Mouse (Mus musculus) spleen, adult 2 months (tissue): Measurements from ENCODE around the gene P4ha3. TPM values are rescaled to one million over a fixed set of nuclear protein-coding genes. Genes with fewer than 3 reads are reported as not detected.

Source experiments
- DNase-seq, 2 experiments: peaks; one replicate each; pipeline versions ENCODE4 v3.0.0 to v3.0.0-alpha.2; 2012 to 2021; ENCODE audit warnings: low spot score in 2 of 2, low read depth in 1 of 2
- H3K27ac ChIP-seq: fragments of 200-500 bp; 2 replicates; pipeline ENCODE4 v1.5.1; 2012; ENCODE audit warnings: low read length, inconsistent platforms; ENCODE audit not compliant: insufficient read depth
- H3K27me3 ChIP-seq: fragments of 200-500 bp; 2 replicates; pipeline ENCODE4 v1.6.1; 2012; ENCODE audit warnings: mild to moderate bottlenecking, moderate library complexity, low read length, inconsistent platforms; ENCODE audit not compliant: control insufficient read depth, insufficient read depth
- H3K36me3 ChIP-seq: fragments of 200-500 bp; 2 replicates; pipeline ENCODE4 v1.6.1; 2012; ENCODE audit warnings: mild to moderate bottlenecking, low read length, inconsistent platforms; ENCODE audit not compliant: control insufficient read depth, insufficient read depth
- H3K4me1 ChIP-seq: fragments of 200-500 bp; 2 replicates; pipeline ENCODE4 v1.6.1; 2011; ENCODE audit warnings: inconsistent platforms; ENCODE audit not compliant: control insufficient read depth, insufficient read depth, insufficient read length
- H3K4me3 ChIP-seq: fragments of 200-500 bp; 2 replicates; pipeline ENCODE4 v1.5.1; 2011; ENCODE audit warnings: mild to moderate bottlenecking, inconsistent platforms; ENCODE audit not compliant: insufficient read depth, insufficient read length; ENCODE audit errors: extremely low read depth
- CTCF ChIP-seq: fragments of 200-500 bp; IDR thresholded peaks from 2 replicates; pipeline ENCODE4 v1.5.1; 2011; ENCODE audit warnings: mild to moderate bottlenecking, inconsistent platforms; ENCODE audit not compliant: insufficient read depth, insufficient read length, insufficient replicate concordance; ENCODE audit errors: extremely low read depth
- POLR2A ChIP-seq: fragments of 200-500 bp; IDR thresholded peaks from 2 replicates; pipeline ENCODE4 v1.6.1; 2011; ENCODE audit warnings: low read depth, low read length, inconsistent platforms
- WGBS: fragments of 180-500 bp; shearing (Covaris S2); methylation state at CpG from one replicate; pipeline ENCODE4 v1.1.7; 2018; 5-methylcytosine and 5-hydroxymethylcytosine counted together
- polyA plus RNA-seq: library from polyadenylated mRNA; depleted of rRNA; stranded (reverse); fragments of >200 nt; gene quantifications from 2 replicates; pipeline ENCODE4 v1.2.3, GENCODE M21; 2012

P4ha3 gene
- polyA plus RNA-seq, 1 experiment = 0.55 TPM

DNA sequence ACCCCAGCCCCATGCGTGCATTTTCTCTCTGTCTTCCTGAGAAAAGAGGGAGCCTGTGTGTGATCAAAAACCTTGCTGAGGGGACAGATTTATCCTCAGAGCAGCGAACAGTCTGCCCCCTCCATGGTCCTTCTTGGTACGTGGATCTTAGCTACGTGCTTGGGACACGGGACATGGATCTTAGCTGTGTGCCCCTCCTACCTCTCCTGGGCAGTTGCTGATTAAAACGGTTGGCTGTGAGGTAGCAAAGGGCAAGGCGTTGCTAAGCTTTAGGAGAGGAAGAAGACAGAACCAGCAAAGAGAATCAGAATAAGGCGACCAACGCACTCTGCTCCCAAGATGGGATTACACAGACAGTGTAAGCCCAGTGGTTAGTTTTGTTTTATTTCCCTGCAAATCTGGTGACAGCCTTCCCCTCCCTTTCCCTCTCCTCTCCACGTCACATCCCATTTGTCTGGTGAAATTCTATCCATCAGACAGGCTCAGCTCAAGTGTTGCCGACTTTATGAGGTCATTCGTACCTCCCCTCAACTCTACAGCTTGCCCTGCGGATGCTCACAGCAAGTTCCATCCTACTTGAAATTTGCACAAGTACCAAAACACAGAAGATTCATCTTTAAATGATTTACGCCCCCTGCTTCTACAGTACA is 13.7 kb downstream of the P4ha3 start:
- WGBS = 84% methylated on average over 14 of the region's 14 CpGs
- Histone ChIP-seq H3K4me3 (no peak overlapping the region), H3K36me3 (no peaks in the 10 kb centered on the region), H3K27me3 (0 out of 2 replicates have a peak, but pooled peaks cover 1% of the 10 kb centered on the region), H3K4me1 (no peaks in the 10 kb centered on the region), H3K27ac (no peak overlapping the region)
- no peak for DNase-seq
- TF ChIP-seq POLR2A = no peak
- TF ChIP-seq CTCF = no peak

DNA sequence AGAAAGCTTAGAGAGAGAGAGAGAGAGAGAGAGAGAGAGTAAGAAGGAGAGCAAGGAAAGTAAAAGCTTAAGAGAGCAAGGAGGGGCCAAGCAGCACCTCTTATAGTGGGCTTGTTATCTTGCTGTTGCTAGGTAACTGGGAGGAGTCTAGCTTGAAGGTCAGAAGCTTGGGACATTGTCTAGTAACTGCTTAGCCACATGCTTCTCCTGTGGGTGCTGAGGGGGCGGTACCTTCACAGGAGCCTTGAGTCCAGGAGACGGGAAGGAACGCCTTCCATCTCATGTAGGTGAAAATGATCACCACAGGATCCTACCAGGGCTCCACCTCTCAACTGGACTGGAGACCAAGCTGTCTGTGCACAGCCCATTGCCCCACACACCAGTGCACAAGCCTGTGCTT is 16.1 kb downstream of the P4ha3 start:
- TF ChIP-seq POLR2A (no peak), CTCF (no peak)
- H3K4me1 ChIP-seq = no peaks in the 10 kb centered on the region
- H3K27me3 ChIP-seq = no peaks in the 10 kb centered on the region
- DNase-seq = no peak
- no peaks in the 10 kb centered on the region for H3K36me3 ChIP-seq
- 77% methylated on average over 3 of the region's 3 CpGs for WGBS
- H3K27ac ChIP-seq = no peak overlapping the region
- no peak overlapping the region for H3K4me3 ChIP-seq

DNA sequence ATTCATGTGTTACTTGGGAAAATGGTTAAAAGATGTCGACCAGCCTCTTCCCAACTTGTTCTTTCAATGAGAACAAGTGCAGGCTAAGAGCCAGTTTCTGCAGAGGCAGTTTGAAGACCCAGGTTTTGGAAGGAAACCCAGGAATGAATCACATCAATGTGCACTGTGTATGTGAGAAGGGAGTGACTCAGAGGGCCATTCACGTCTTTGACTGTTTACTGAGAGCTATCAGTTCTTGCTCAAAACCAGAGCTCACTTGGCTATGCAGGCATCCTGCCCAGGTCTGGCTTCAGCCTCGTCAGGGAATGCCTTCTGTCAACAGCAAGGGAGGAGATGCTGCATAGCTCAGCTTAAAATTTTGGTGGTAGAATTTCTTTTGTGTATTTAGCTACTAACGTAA is 17.0 kb downstream of the P4ha3 start:
- no peak for TF ChIP-seq POLR2A
- no peak for TF ChIP-seq CTCF
- Histone ChIP-seq H3K4me3 (no peak overlapping the region), H3K4me1 (no peaks in the 10 kb centered on the region), H3K36me3 (no peaks in the 10 kb centered on the region), H3K27ac (no peak overlapping the region), H3K27me3 (no peaks in the 10 kb centered on the region)
- no peak for DNase-seq
- WGBS = 84% methylated on average over 4 of the region's 4 CpGs

DNA sequence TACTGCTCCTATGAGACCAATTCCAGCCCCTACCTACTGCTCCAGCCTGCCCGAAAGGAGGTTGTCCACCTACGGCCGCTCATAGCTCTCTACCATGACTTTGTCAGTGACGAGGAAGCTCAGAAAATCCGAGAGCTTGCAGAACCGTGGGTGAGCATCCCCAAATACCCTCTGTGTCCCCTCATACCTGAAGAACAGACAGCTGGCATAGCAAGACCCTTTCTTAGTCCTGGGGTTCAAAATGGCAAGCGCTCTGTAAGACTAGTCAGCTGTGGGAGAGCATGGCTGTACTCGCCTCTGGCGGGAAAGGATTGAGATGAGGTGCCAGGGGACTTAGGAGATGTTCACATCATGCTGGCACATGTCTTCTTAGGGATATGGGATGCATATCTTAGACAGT is 20.6 kb downstream of the P4ha3 start:
- 87% methylated on average over 9 of the region's 9 CpGs for WGBS
- H3K4me3 ChIP-seq = no peak overlapping the region
- H3K4me1 ChIP-seq = no peaks in the 10 kb centered on the region
- no peaks in the 10 kb centered on the region for H3K36me3 ChIP-seq
- DNase-seq = no peak
- no peak overlapping the region for H3K27ac ChIP-seq
- TF ChIP-seq POLR2A (no peak), CTCF (no peak)
- no peaks in the 10 kb centered on the region for H3K27me3 ChIP-seq

DNA sequence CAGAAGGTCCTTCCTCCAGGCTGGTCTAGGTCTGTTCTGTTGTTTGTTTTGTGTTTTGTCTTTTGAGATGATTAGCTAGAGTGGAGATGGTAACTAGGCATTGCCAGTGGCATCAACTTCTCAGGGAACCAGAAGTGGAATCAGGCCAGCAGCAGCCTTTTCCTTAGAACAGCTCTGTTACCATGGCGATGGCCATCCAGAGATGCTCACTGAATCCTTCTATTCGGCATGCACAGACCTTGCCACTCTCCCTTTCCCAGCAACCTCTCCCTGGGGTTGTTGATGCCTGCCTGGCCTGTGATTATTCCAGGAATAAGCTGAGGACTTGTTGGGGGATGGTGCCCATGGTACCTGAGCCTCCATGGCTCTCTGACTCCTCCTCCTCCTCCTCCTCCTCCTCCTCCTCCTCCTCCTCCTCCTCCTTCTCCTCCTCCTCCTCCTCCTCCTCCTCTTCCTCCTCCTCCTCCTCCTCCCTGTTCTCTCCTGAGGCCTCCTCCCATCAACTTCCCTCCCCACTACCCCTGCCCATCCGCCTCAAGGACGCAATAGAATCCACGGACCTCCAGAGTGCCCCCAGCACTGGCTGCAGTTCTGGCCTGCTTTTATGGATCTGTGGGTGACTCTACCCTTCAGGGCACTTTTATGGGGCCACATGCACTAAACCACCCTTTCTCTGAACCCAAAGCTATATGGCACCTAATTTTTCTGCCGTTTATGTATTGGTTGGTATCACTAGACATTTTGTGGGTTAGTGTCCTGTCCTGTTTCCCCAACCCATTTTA is 22.7 kb downstream of the P4ha3 start:
- 80% methylated on average over 4 of the region's 6 CpGs for WGBS

DNA sequence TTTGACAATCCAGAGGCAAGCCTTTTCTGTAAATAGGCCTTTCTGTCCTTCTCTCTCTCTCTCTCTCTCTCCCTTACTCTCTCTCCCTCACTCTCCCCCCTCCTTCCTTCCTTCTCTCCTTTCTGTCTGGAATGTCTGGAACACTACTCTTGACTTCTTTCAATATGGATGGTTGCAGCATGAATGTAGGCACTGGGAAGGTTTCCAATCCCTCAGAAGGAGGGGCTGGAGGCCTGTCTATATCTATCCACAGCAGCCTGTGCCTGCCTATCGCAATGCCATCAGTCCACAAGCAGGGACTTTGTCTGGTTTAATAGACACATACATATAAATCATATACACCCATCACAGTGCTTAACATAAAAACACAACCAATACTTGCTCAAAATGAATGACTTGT is 23.9 kb downstream of the P4ha3 start:
- Histone ChIP-seq H3K4me1 (no peaks in the 10 kb centered on the region), H3K36me3 (no peaks in the 10 kb centered on the region), H3K4me3 (no peak overlapping the region), H3K27me3 (no peaks in the 10 kb centered on the region), H3K27ac (no peak overlapping the region)
- no peak for DNase-seq
- no peak for TF ChIP-seq CTCF
- no peak for TF ChIP-seq POLR2A
- 85% methylated on average over 1 of the region's 1 CpGs for WGBS

More for the DNA sequence above, 22.7 kb downstream of the P4ha3 start:
- no peak overlapping the region for H3K4me3 ChIP-seq
- no peak overlapping the region for H3K27ac ChIP-seq
- TF ChIP-seq CTCF (no peak), POLR2A (no peak)
- H3K4me1 ChIP-seq = no peaks in the 10 kb centered on the region
- DNase-seq = no peak
- no peaks in the 10 kb centered on the region for H3K36me3 ChIP-seq
- H3K27me3 ChIP-seq = no peaks in the 10 kb centered on the region

DNA sequence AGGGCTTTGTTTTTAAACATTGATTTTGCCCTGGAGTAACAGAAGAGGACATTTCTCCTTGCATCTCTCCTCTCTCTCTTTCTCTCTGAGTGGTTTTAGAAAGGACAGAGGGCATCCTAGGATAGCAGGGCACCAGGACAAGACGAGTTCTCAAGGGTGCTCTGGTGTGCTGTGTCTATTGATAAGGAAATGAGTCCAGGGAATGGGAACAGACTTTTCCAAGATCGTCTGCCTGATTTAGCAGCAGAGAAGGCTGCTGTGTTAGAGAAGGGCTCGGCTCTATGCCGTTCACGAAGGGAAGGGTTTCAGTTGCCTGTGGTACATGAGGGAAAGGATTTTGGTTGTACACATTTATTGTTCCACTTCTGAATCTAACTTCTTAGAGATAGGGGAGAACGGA is 24.4 kb downstream of the P4ha3 start:
- Histone ChIP-seq H3K27ac (no peak overlapping the region), H3K4me1 (no peaks in the 10 kb centered on the region), H3K27me3 (no peaks in the 10 kb centered on the region), H3K36me3 (no peaks in the 10 kb centered on the region), H3K4me3 (no peak overlapping the region)
- TF ChIP-seq POLR2A (no peak), CTCF (no peak)
- WGBS = 75% methylated on average over 6 of the region's 6 CpGs
- DNase-seq = no peak
